Mouse (Mus musculus): ENCODE data around the gene Uba7. TPM values are rescaled to one million over a fixed set of nuclear protein-coding genes. Genes with fewer than 3 reads are reported as not detected.

The Uba7 gene
- total and polyA plus RNA-seq, 3 experiments = 18.1 to 44.1 TPM; not detected in 1

DNA sequence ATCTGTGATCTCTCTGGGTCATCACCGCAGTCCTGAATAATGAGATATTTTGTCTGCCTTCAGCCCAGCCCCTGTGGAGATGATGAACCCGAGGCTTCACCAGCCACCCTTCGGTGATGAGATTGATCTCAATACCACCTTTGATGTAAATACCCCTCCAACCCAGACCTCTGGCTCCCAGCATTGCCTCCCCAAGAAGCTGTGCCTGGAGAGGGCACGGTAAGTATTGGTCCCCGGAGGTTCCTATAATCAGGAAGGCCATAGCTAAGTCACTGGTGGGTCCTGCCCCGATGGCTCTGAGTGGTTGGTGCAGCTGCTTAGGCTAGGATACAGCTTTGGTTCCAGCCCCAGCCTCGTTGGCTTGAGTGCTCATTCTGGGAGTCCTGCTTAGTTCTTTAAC is 6.8 kb upstream of the Uba7 start:
- Histone ChIP-seq H3K9ac (ENCODE audit: control insufficient read depth, low read depth, low read length, poor library complexity, severe bottlenecking) (no peak overlapping the region), H3K4me3 (ENCODE audit: control insufficient read depth in 1 of 2, insufficient read depth in 1 of 2, low read depth in 2 of 2, low read length in 2 of 2) (no peak overlapping the region), H3K9me3 (replicated peaks; ENCODE audit: insufficient read depth, low read length) (no peaks in the 10 kb centered on the region), H3K4me1 (ENCODE audit: control insufficient read depth in 1 of 2, insufficient read depth in 2 of 2, low read length in 2 of 2) (peaks cover 19 to 31% of the 10 kb centered on the region in 2 experiments), H3K36me3 (ENCODE audit: control insufficient read depth in 1 of 2, insufficient read depth in 2 of 2, low read length in 2 of 2) (peaks cover 8 to 27% of the 10 kb centered on the region in 2 experiments), H3K27ac (ENCODE audit: control insufficient read depth, low read depth, low read length) (no peak overlapping the region), H3K27me3 (ENCODE audit: control insufficient read depth in 1 of 2, insufficient read depth in 2 of 2, low read length in 2 of 2) (no peaks in the 10 kb centered on the region), H3K79me2 (ENCODE audit: control insufficient read depth, insufficient read depth, low read length, poor library complexity) (no peaks in the 10 kb centered on the region)
- TF ChIP-seq ZC3H11A (IDR thresholded peaks at IDR 0.05; ENCODE audit: low read depth, low read length) (no peak), EP300 (IDR thresholded peaks at IDR 0.05; ENCODE audit: low read depth in 1 of 2, low read length in 2 of 2) (no peak), CHD1 (IDR thresholded peaks at IDR 0.05; ENCODE audit: low read depth, low read length) (no peak), RAD21 (IDR thresholded peaks at IDR 0.05; ENCODE audit: low read depth, low read length) (no peak), RCOR1 (IDR thresholded peaks at IDR 0.05; ENCODE audit: low read depth, low read length) (no peak), JUND (IDR thresholded peaks at IDR 0.05; ENCODE audit: low read depth, low read length) (no peak), CHD2 (IDR thresholded peaks at IDR 0.05; ENCODE audit: low read length) (no peak), BHLHE40 (IDR thresholded peaks at IDR 0.05; ENCODE audit: borderline replicate concordance, low read depth, low read length) (no peak), MXI1 (IDR thresholded peaks at IDR 0.05; ENCODE audit: low read depth, low read length) (no peak), HCFC1 (IDR thresholded peaks at IDR 0.05; ENCODE audit: low read depth, low read length) (no peak), POLR2AphosphoS2 (IDR thresholded peaks at IDR 0.05; ENCODE audit: low read length) (no peak), MYB (IDR thresholded peaks at IDR 0.05; ENCODE audit: low read depth, low read length) (no peak), GABPA (IDR thresholded peaks at IDR 0.05; ENCODE audit: low read depth, low read length) (no peak), MAZ (IDR thresholded peaks at IDR 0.05; ENCODE audit: low read depth, low read length) (no peak), TCF12 (IDR thresholded peaks at IDR 0.05; ENCODE audit: low read depth, low read length) (no peak), TAL1 (IDR thresholded peaks at IDR 0.05; ENCODE audit: low read length) (no peak), MAFK (IDR thresholded peaks at IDR 0.05; ENCODE audit: borderline replicate concordance, low read depth, low read length) (no peak)
- no peak for DNase-seq (ENCODE audit: low read depth, low spot score)

DNA sequence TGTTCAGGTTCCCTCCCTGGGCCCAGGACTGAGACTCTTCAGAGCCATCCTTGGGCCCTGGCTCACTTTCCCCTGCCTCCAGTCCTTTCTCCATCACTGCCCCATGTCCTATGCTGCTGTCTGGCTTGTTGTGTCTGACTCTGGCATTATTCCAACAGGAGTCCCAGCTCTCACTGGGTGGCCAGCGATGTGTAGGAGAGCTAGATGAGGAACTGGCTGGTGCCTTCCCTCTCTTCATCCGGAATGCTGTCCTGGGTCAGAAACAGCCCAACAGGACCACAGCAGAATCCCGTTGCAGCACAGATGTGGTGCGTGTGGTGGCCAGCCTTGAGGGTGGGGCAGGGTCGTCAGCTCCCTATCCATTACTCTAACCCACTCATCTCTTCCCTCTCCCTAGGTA is 5.0 kb upstream of the Uba7 start:
- peaks cover 25 to 44% of the 10 kb centered on the region in 2 experiments for H3K4me1 ChIP-seq (ENCODE audit: control insufficient read depth in 1 of 2, insufficient read depth in 2 of 2, low read length in 2 of 2)
- H3K79me2 ChIP-seq (ENCODE audit: control insufficient read depth, insufficient read depth, low read length, poor library complexity) = no peaks in the 10 kb centered on the region
- H3K9me3 ChIP-seq (replicated peaks; ENCODE audit: insufficient read depth, low read length) = no peaks in the 10 kb centered on the region
- TF ChIP-seq RCOR1 (IDR thresholded peaks at IDR 0.05; ENCODE audit: low read depth, low read length) (no peak), TAL1 (IDR thresholded peaks at IDR 0.05; ENCODE audit: low read length) (no peak), GATA1 (IDR thresholded peaks at IDR 0.05; ENCODE audit: low read depth, low read length) (no peak), SIN3A (IDR thresholded peaks at IDR 0.05; ENCODE audit: low read length) (no peak), CTCF (IDR thresholded peaks at IDR 0.05 in 2 of 3, conservative IDR thresholded peaks at IDR 0.05 in 1 of 3; ENCODE audit: control insufficient read depth in 1 of 3, insufficient read depth in 1 of 3, low read depth in 2 of 3, low read length in 3 of 3, poor library complexity in 1 of 3, severe bottlenecking in 1 of 3) (no peak), MAZ (IDR thresholded peaks at IDR 0.05; ENCODE audit: low read depth, low read length) (no peak), EP300 (IDR thresholded peaks at IDR 0.05; ENCODE audit: low read depth in 1 of 2, low read length in 2 of 2) (no peak), MAFK (IDR thresholded peaks at IDR 0.05; ENCODE audit: borderline replicate concordance, low read depth, low read length) (no peak)
- DNase-seq (ENCODE audit: low read depth, low spot score) = no peak
- H3K36me3 ChIP-seq (ENCODE audit: control insufficient read depth in 1 of 2, insufficient read depth in 2 of 2, low read length in 2 of 2) = peaks cover 6 to 39% of the 10 kb centered on the region in 2 experiments
- H3K27me3 ChIP-seq (ENCODE audit: control insufficient read depth in 1 of 2, insufficient read depth in 2 of 2, low read length in 2 of 2) = no peaks in the 10 kb centered on the region
- no peak overlapping the region for H3K4me3 ChIP-seq (ENCODE audit: control insufficient read depth in 1 of 2, insufficient read depth in 1 of 2, low read depth in 2 of 2, low read length in 2 of 2)
- peak overlapping the region; percentile 94 for H3K27ac ChIP-seq (ENCODE audit: control insufficient read depth, low read depth, low read length)
- H3K9ac ChIP-seq (ENCODE audit: control insufficient read depth, low read depth, low read length, poor library complexity, severe bottlenecking) = no peak overlapping the region

All from MEL (cell line).